Mouse (Mus musculus): ENCODE data around the gene Ces5a. TPM values are rescaled to one million over a fixed set of nuclear protein-coding genes. Genes with fewer than 3 reads are reported as not detected.

Gene Ces5a
- total and polyA plus RNA-seq, 3 experiments, result not detected

- no peak overlapping the region for H3K9ac ChIP-seq (ENCODE audit: low read depth, low read length)
- intact Hi-C loops (cut with DNase I), result no loop called here
- no peak overlapping the region for H3K4me3 ChIP-seq
- no peaks in the 10 kb centered on the region for H3K79me2 ChIP-seq (replicated peaks; ENCODE audit: control insufficient read depth, insufficient read depth, low read length)
- no peaks in the 10 kb centered on the region for H3K36me3 ChIP-seq (ENCODE audit: control insufficient read depth, insufficient read depth, low read length)
- 72% methylated on average over 3 of the region's 3 CpGs for WGBS
- DNase-seq, result no peak
- no peaks in the 10 kb centered on the region for H3K4me1 ChIP-seq (ENCODE audit: control insufficient read depth, insufficient read depth, low read length)
- H3K27me3 ChIP-seq (ENCODE audit: control insufficient read depth, insufficient read depth, low read length), result no peaks in the 10 kb centered on the region
- TF ChIP-seq POLR2A (IDR thresholded peaks at IDR 0.05; ENCODE audit: insufficient read depth, low read depth, low read length) (no peak), CTCF (IDR thresholded peaks at IDR 0.05) (no peak), EP300 (IDR thresholded peaks at IDR 0.05; ENCODE audit: insufficient read depth, low read depth, low read length) (no peak)
- no peak overlapping the region for H3K27ac ChIP-seq
Observed at GRCm38 (mm10) chr8:93561271-93561670, 25.6 kb upstream of the Ces5a start.

GRCm38 (mm10) chr8:93559696-93560095, 24.1 kb upstream of the Ces5a start:
- Histone ChIP-seq H3K4me1 (ENCODE audit: control insufficient read depth, insufficient read depth, low read length) (no peaks in the 10 kb centered on the region), H3K4me3 (no peak overlapping the region), H3K9ac (ENCODE audit: low read depth, low read length) (no peak overlapping the region), H3K79me2 (replicated peaks; ENCODE audit: control insufficient read depth, insufficient read depth, low read length) (no peaks in the 10 kb centered on the region), H3K27me3 (ENCODE audit: control insufficient read depth, insufficient read depth, low read length) (no peaks in the 10 kb centered on the region), H3K27ac (no peak overlapping the region), H3K36me3 (ENCODE audit: control insufficient read depth, insufficient read depth, low read length) (no peaks in the 10 kb centered on the region)
- no peak for TF ChIP-seq POLR2A (IDR thresholded peaks at IDR 0.05; ENCODE audit: insufficient read depth, low read depth, low read length)
- TF ChIP-seq CTCF (IDR thresholded peaks at IDR 0.05), result no peak
- DNase-seq, result no peak
- WGBS, result 63% methylated on average over 2 of the region's 2 CpGs
- intact Hi-C loops (cut with DNase I), result no loop called here

DNA sequence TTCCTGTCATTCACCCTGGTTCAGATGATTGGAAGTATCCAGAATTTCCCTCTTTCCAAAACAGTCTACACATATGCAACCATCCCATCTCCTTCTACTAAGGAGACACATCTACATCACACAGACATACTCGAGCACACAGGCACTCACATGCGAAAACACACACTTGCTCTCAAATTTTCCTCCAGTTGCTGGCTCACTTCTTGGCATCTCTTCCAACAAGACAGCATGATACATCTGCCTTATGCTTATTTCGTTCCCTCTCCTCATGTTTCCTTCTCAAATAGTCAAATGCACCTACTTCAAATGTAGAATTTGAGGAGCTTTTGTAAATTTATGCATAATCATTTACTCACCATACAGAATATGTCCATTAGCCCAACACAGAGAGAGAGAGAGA, 33.0 kb downstream of the Ces5a start:
- TF ChIP-seq CTCF (IDR thresholded peaks at IDR 0.05) (no peak), POLR2A (IDR thresholded peaks at IDR 0.05; ENCODE audit: insufficient read depth, low read depth, low read length) (no peak), EP300 (IDR thresholded peaks at IDR 0.05; ENCODE audit: insufficient read depth, low read depth, low read length) (no peak)
- no peaks in the 10 kb centered on the region for H3K4me1 ChIP-seq (ENCODE audit: control insufficient read depth, insufficient read depth, low read length)
- no peaks in the 10 kb centered on the region for H3K79me2 ChIP-seq (replicated peaks; ENCODE audit: control insufficient read depth, insufficient read depth, low read length)
- H3K27ac ChIP-seq, result no peak overlapping the region
- no peaks in the 10 kb centered on the region for H3K36me3 ChIP-seq (ENCODE audit: control insufficient read depth, insufficient read depth, low read length)
- no peaks in the 10 kb centered on the region for H3K27me3 ChIP-seq (ENCODE audit: control insufficient read depth, insufficient read depth, low read length)
- no peak for DNase-seq
- H3K4me3 ChIP-seq, result no peak overlapping the region
- H3K9ac ChIP-seq (ENCODE audit: low read depth, low read length), result no peak overlapping the region
- 72% methylated on average over 3 of the region's 3 CpGs for WGBS
- intact Hi-C loops (cut with DNase I), result no loop called here

GRCm38 (mm10) chr8:93499437-93499836, 36.2 kb downstream of the Ces5a start:
- no peaks in the 10 kb centered on the region for H3K79me2 ChIP-seq (replicated peaks; ENCODE audit: control insufficient read depth, insufficient read depth, low read length)
- no peaks in the 10 kb centered on the region for H3K36me3 ChIP-seq (ENCODE audit: control insufficient read depth, insufficient read depth, low read length)
- H3K9ac ChIP-seq (ENCODE audit: low read depth, low read length), result no peak overlapping the region
- H3K4me1 ChIP-seq (ENCODE audit: control insufficient read depth, insufficient read depth, low read length), result no peaks in the 10 kb centered on the region
- H3K27me3 ChIP-seq (ENCODE audit: control insufficient read depth, insufficient read depth, low read length), result no peaks in the 10 kb centered on the region
- intact Hi-C loops (cut with DNase I), result no loop called here
- peak; percentile 5 to 19 for DNase-seq
- no peak overlapping the region for H3K4me3 ChIP-seq
- TF ChIP-seq EP300 (IDR thresholded peaks at IDR 0.05; ENCODE audit: insufficient read depth, low read depth, low read length) (no peak), CTCF (IDR thresholded peaks at IDR 0.05) (no peak), POLR2A (IDR thresholded peaks at IDR 0.05; ENCODE audit: insufficient read depth, low read depth, low read length) (no peak)
- 39% methylated on average over 9 of the region's 9 CpGs for WGBS
- no peak overlapping the region for H3K27ac ChIP-seq

- intact Hi-C loops (cut with DNase I), result loop anchor here (1.0 kb wide), 1 partner anchor 484 kb away; no protein-coding TSS in a partner anchor
- no peaks in the 10 kb centered on the region for H3K36me3 ChIP-seq (ENCODE audit: control insufficient read depth, insufficient read depth, low read length)
- H3K9ac ChIP-seq (ENCODE audit: low read depth, low read length), result no peak overlapping the region
- H3K27me3 ChIP-seq (ENCODE audit: control insufficient read depth, insufficient read depth, low read length), result no peaks in the 10 kb centered on the region; the same call in 1 of the 2 replicates
- DNase-seq, result peak; percentile 6 to 37
- TF ChIP-seq EP300 (IDR thresholded peaks at IDR 0.05; ENCODE audit: insufficient read depth, low read depth, low read length) (no peak), POLR2A (IDR thresholded peaks at IDR 0.05; ENCODE audit: insufficient read depth, low read depth, low read length) (no peak), CTCF (IDR thresholded peaks at IDR 0.05) (peak; percentile 77)
- H3K79me2 ChIP-seq (replicated peaks; ENCODE audit: control insufficient read depth, insufficient read depth, low read length), result no peaks in the 10 kb centered on the region
- 16% methylated on average over 6 of the region's 6 CpGs for WGBS
- H3K4me3 ChIP-seq, result no peak overlapping the region
- H3K4me1 ChIP-seq (ENCODE audit: control insufficient read depth, insufficient read depth, low read length), result no peaks in the 10 kb centered on the region
- H3K27ac ChIP-seq, result no peak overlapping the region
Observed at GRCm38 (mm10) chr8:93495330-93495729, 40.3 kb downstream of the Ces5a start.

DNA sequence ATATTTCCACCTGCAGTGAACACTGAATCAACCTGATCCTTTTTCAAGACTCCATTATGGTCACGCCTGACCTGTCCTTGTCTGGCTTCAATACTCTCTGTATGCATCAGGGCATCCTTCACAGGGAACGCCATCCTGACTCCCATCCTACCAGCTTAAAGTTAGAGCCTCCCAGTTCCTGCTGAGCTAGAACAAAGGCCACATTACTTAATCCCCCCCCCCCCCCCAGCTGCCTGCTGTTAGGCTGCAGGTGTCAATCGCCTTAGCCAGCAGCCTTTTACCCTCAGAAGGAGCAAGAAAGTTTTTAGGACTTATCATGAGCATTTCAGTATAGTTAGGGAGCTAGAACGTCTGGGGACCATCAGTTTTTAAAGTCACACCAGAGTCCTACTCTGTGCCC, 46.9 kb downstream of the Ces5a start:
- no peak for TF ChIP-seq POLR2A (IDR thresholded peaks at IDR 0.05; ENCODE audit: insufficient read depth, low read depth, low read length)
- TF ChIP-seq CTCF (IDR thresholded peaks at IDR 0.05), result no peak
- no peak for TF ChIP-seq EP300 (IDR thresholded peaks at IDR 0.05; ENCODE audit: insufficient read depth, low read depth, low read length)
- Histone ChIP-seq H3K9ac (ENCODE audit: low read depth, low read length) (no peak overlapping the region), H3K4me1 (ENCODE audit: control insufficient read depth, insufficient read depth, low read length) (no peaks in the 10 kb centered on the region), H3K79me2 (replicated peaks; ENCODE audit: control insufficient read depth, insufficient read depth, low read length) (no peaks in the 10 kb centered on the region), H3K4me3 (no peak overlapping the region), H3K27ac (no peak overlapping the region), H3K27me3 (ENCODE audit: control insufficient read depth, insufficient read depth, low read length) (no peaks in the 10 kb centered on the region; the same call in 1 of the 2 replicates), H3K36me3 (ENCODE audit: control insufficient read depth, insufficient read depth, low read length) (no peaks in the 10 kb centered on the region)
- 21% methylated on average over 4 of the region's 4 CpGs for WGBS
- no peak for DNase-seq
- intact Hi-C loops (cut with DNase I), result no loop called here
